Mouse (Mus musculus) kidney, postnatal 0 days (tissue): ENCODE measurements around the gene Strbp. TPM values are rescaled to one million over a fixed set of nuclear protein-coding genes. Genes with fewer than 3 reads are reported as not detected.

Experiments used
- ATAC-seq: fragments of 200-750 bp; cut with Nextera tagmentation; replicated peaks from 2 replicates; pipeline ENCODE4 v1.8.0; 2017; ENCODE audit warnings: low read depth, moderate number of reproducible peaks, moderate TSS enrichment, moderate library complexity; ENCODE audit not compliant: low FRiP score
- DNase-seq: peaks from one replicate; pipeline ENCODE4 v3.0.0-alpha.2; 2016; ENCODE audit warnings: low spot score
- H3K27ac ChIP-seq: fragments of 300-500 bp; sonication (generic); 2 replicates; pipeline ENCODE4 v1.5.1; 2014; ENCODE audit warnings: mild to moderate bottlenecking
- H3K27me3 ChIP-seq: fragments of 300-500 bp; sonication (generic); 2 replicates; pipeline ENCODE4 v1.6.1; 2014; ENCODE audit warnings: low read length, mixed read lengths; ENCODE audit not compliant: insufficient read depth
- H3K36me3 ChIP-seq: fragments of 300-500 bp; sonication (generic); 2 replicates; pipeline ENCODE4 v1.6.1; 2014; ENCODE audit warnings: low read length, mixed read lengths; ENCODE audit not compliant: insufficient read depth
- H3K4me1 ChIP-seq: fragments of 300-500 bp; sonication (generic); replicated peaks from 2 replicates; pipeline ENCODE4 v1.6.1; 2014; ENCODE audit warnings: antibody characterized with exemption, low read length, mixed read lengths; ENCODE audit not compliant: insufficient read depth
- H3K4me2 ChIP-seq: fragments of 300-500 bp; sonication (generic); 2 replicates; pipeline ENCODE4 v1.6.1; 2014; ENCODE audit warnings: mild to moderate bottlenecking, low read length, moderate library complexity, mixed read lengths
- H3K4me3 ChIP-seq: fragments of 300-500 bp; sonication (generic); replicated peaks from 2 replicates; pipeline ENCODE4 v1.5.1; 2014; ENCODE audit warnings: low read depth, low read length
- H3K9ac ChIP-seq: fragments of 300-500 bp; sonication (generic); 2 replicates; pipeline ENCODE4 v1.6.1; 2014; ENCODE audit warnings: low read depth, low read length
- H3K9me3 ChIP-seq: fragments of 300-500 bp; sonication (generic); replicated peaks from 2 replicates; pipeline ENCODE4 v1.6.1; 2016; ENCODE audit warnings: low read length, inconsistent platforms, mixed read lengths
- CTCF ChIP-seq: IDR thresholded peaks from 2 replicates; pipeline ENCODE4 v1.5.1; 2016; ENCODE audit warnings: antibody characterized with exemption, low read depth, mild to moderate bottlenecking, moderate library complexity
- WGBS: fragments of 180-500 bp; shearing (Covaris S2); extraction: QIAGEN DNeasy Blood & Tissue Kit; methylation state at CpG from one replicate; pipeline ENCODE4 v1.1.7; 2014; 5-methylcytosine and 5-hydroxymethylcytosine counted together
- polyA plus RNA-seq: library from polyadenylated mRNA; unstranded; fragments of >200 nt; fragmentation: Nextera tagmentation; extraction: Ambion mirVana; gene quantifications from 2 replicates; pipeline ENCODE4 v1.2.1, GENCODE M21; 2015

Gene Strbp
- polyA plus RNA-seq, 1 experiment from 2014 or later = 42.0 TPM

- Histone ChIP-seq H3K27me3 (no peaks in the 10 kb centered on the region), H3K4me2 (no peak overlapping the region), H3K4me1 (no peaks in the 10 kb centered on the region), H3K4me3 (no peak overlapping the region), H3K9me3 (no peaks in the 10 kb centered on the region), H3K36me3 (0 out of 2 replicates have a peak, but pooled peaks cover 11% of the 10 kb centered on the region), H3K9ac (no peak overlapping the region), H3K27ac (no peak overlapping the region)
- no peak for ATAC-seq
- no peak for TF ChIP-seq CTCF
- 81% methylated on average over 3 of the region's 3 CpGs for WGBS
- no peak for DNase-seq
Observed at GRCm38 (mm10) chr2:37531639-37532038, 172.0 kb downstream of the Strbp start.

DNA sequence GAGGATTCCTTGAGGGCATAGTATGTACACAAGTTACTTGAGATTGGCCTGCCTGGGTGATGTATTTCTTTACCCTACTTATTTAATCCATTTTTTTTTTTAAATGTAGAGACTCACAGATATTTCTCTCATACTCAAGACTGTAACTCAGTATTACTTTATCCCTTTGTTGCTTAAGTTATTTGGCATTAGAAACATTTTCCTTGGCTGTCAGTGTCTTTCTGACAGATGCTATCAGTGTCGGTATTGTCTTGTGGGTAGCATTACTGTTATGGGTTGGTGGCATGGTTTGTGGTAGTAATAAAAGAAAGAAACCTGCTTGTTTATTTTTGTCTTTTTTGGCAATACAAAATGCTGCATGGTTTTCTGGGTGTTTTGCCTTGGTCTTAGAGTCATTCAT, 172.9 kb downstream of the Strbp start:
- 90% methylated on average over 1 of the region's 1 CpGs for WGBS
- Histone ChIP-seq H3K9ac (no peak overlapping the region), H3K27ac (no peak overlapping the region), H3K36me3 (0 out of 2 replicates have a peak, but pooled peaks cover 11% of the 10 kb centered on the region), H3K9me3 (no peaks in the 10 kb centered on the region), H3K4me2 (no peak overlapping the region), H3K4me3 (no peak overlapping the region), H3K27me3 (no peaks in the 10 kb centered on the region), H3K4me1 (no peaks in the 10 kb centered on the region)
- ATAC-seq (no peak), DNase-seq (no peak)
- TF ChIP-seq CTCF = no peak

GRCm38 (mm10) chr2:37529397-37529796, 174.3 kb downstream of the Strbp start:
- no peaks in the 10 kb centered on the region for H3K4me1 ChIP-seq
- no peak overlapping the region for H3K9ac ChIP-seq
- H3K4me3 ChIP-seq = no peak overlapping the region
- WGBS = 91% methylated on average over 2 of the region's 2 CpGs
- DNase-seq (no peak), ATAC-seq (no peak)
- H3K27ac ChIP-seq = no peak overlapping the region
- no peaks in the 10 kb centered on the region for H3K27me3 ChIP-seq
- no peak for TF ChIP-seq CTCF
- H3K36me3 ChIP-seq = 0 out of 2 replicates have a peak, but pooled peaks cover 4% of the 10 kb centered on the region
- no peaks in the 10 kb centered on the region for H3K9me3 ChIP-seq
- H3K4me2 ChIP-seq = no peak overlapping the region

- DNase-seq = peak; percentile 13
- H3K36me3 ChIP-seq = no peaks in the 10 kb centered on the region
- no peak overlapping the region for H3K4me3 ChIP-seq
- no peak for TF ChIP-seq CTCF
- no peak overlapping the region for H3K4me2 ChIP-seq
- no peaks in the 10 kb centered on the region for H3K9me3 ChIP-seq
- H3K27ac ChIP-seq = no peak overlapping the region
- no peak overlapping the region for H3K9ac ChIP-seq
- no peaks in the 10 kb centered on the region for H3K4me1 ChIP-seq
- ATAC-seq = no peak
- H3K27me3 ChIP-seq = no peaks in the 10 kb centered on the region
Observed at GRCm38 (mm10) chr2:37527587-37527986, 176.1 kb downstream of the Strbp start.

DNA sequence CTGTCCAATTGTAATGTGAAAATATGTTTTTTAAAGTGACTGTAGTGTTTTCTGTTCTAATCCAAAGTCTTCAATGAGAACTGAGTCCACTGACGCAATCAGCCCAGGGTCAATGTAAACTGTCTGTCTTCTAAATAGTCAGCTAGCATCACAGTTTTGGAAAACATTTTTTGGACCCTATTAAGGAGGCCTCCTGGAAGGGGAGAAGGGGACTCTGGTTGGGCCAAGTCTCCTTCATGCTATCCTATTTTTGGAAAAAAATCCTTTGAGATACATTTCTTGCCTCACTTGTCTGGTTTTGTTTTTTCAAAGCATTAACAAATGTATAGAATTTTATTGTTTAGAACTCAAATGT, 184.4 kb downstream of the Strbp start:
- TF ChIP-seq CTCF = no peak
- H3K27me3 ChIP-seq = no peaks in the 10 kb centered on the region
- no peak overlapping the region for H3K4me2 ChIP-seq
- no peak overlapping the region for H3K4me3 ChIP-seq
- H3K9me3 ChIP-seq = no peaks in the 10 kb centered on the region
- WGBS = 87% methylated on average over 1 of the region's 1 CpGs
- DNase-seq (no peak), ATAC-seq (no peak)
- H3K36me3 ChIP-seq = no peaks in the 10 kb centered on the region
- H3K27ac ChIP-seq = no peak overlapping the region
- no peak overlapping the region for H3K9ac ChIP-seq
- H3K4me1 ChIP-seq = no peaks in the 10 kb centered on the region

DNA sequence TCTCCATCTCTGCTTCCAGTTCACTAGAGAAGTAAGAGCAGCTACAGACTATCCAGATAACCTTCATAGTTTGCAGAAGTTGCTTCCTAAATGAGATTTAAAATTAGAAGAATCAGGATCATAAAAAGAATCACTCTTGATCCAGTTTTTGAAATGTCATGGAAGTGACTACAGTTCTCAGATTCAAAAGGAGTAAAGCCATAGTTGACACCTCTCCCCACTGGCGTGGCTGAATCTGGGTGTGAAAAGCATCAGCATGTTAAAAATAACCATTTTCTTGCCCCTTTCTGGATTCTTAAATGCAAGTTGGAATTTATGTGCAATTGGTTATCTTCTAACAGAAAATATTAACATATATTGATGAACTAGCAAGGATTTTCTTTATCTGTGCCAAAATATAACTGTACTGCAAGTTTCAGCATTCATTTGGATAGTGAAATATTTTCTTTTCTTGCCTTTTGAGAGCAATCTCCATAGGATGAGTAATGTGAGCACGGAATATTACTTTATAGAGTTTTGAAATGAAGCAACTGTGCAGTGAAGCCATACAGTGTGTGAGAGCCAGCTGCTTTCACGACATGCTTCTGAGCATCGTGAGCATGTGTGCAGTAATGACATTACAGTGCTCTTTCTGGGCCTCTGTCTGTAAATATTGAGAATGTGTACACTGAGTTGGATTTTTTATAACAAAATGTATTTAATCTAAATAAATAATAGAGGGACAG, 184.9 kb downstream of the Strbp start:
- H3K4me2 ChIP-seq = no peak overlapping the region
- no peaks in the 10 kb centered on the region for H3K36me3 ChIP-seq
- TF ChIP-seq CTCF = no peak
- no peak overlapping the region for H3K9ac ChIP-seq
- no peak overlapping the region for H3K27ac ChIP-seq
- no peaks in the 10 kb centered on the region for H3K27me3 ChIP-seq
- DNase-seq = no peak
- ATAC-seq = no peak
- no peaks in the 10 kb centered on the region for H3K9me3 ChIP-seq
- H3K4me3 ChIP-seq = no peak overlapping the region
- 78% methylated on average over 4 of the region's 4 CpGs for WGBS
- H3K4me1 ChIP-seq = no peaks in the 10 kb centered on the region
